Mouse (Mus musculus) liver, adult 2 months (tissue): ENCODE measurements around the gene Dnajc21. TPM values are rescaled to one million over a fixed set of nuclear protein-coding genes. Genes with fewer than 3 reads are reported as not detected.
A peak's percentile ranks its signal among the peaks of the same experiment; 100 is the strongest.

Source experiments
- DNase-seq: peaks from one replicate; pipeline ENCODE4 v3.0.0-alpha.2; 2011; ENCODE audit warnings: low read depth, low spot score; ENCODE audit errors: extremely low read depth
- H3K27ac ChIP-seq: fragments of 200-500 bp; replicated peaks from 2 replicates; pipeline ENCODE4 v1.5.1; 2012; ENCODE audit warnings: low read depth, mild to moderate bottlenecking, control low read depth, inconsistent platforms, low read length; ENCODE audit not compliant: insufficient read depth
- H3K27me3 ChIP-seq: fragments of 200-500 bp; 2 replicates; pipeline ENCODE4 v1.6.1; 2012; ENCODE audit warnings: mild to moderate bottlenecking, moderate library complexity, low read length, inconsistent platforms; ENCODE audit not compliant: control insufficient read depth, insufficient read depth
- H3K36me3 ChIP-seq: fragments of 200-500 bp; 2 replicates; pipeline ENCODE4 v1.6.1; 2012; ENCODE audit warnings: low read length, inconsistent platforms; ENCODE audit not compliant: control insufficient read depth, insufficient read depth
- H3K4me1 ChIP-seq: fragments of 200-500 bp; 2 replicates; pipeline ENCODE4 v1.6.1; 2011; ENCODE audit warnings: low read length; ENCODE audit not compliant: control insufficient read depth, insufficient read depth
- H3K4me3 ChIP-seq: fragments of 200-500 bp; 2 replicates; pipeline ENCODE4 v1.5.1; 2011; ENCODE audit warnings: low read depth, mild to moderate bottlenecking, control low read depth, low read length, moderate library complexity; ENCODE audit not compliant: insufficient read depth
- H3K79me2 ChIP-seq: fragments of 200-500 bp; 2 replicates; pipeline ENCODE4 v1.6.1; 2012; ENCODE audit warnings: inconsistent platforms, mild to moderate bottlenecking, low read length, moderate library complexity; ENCODE audit not compliant: control insufficient read depth, insufficient read depth
- H3K9ac ChIP-seq: fragments of 200-500 bp; 2 replicates; pipeline ENCODE4 v1.6.1; 2012; ENCODE audit warnings: low read depth, mild to moderate bottlenecking, control low read depth, inconsistent platforms, low read length
- CTCF ChIP-seq: fragments of 200-500 bp; IDR thresholded peaks from 2 replicates; pipeline ENCODE4 v1.5.1; 2011; ENCODE audit warnings: low read depth, low read length, control low read depth
- POLR2A ChIP-seq: fragments of 200-500 bp; IDR thresholded peaks from 2 replicates; pipeline ENCODE4 v1.6.1; 2011; ENCODE audit warnings: low read length, control low read depth; ENCODE audit not compliant: insufficient read depth; ENCODE audit errors: extremely low read depth
- WGBS: fragments of 180-500 bp; shearing (Covaris S2); methylation state at CpG from one replicate; pipeline ENCODE4 v1.1.7; 2018; 5-methylcytosine and 5-hydroxymethylcytosine counted together
- polyA plus RNA-seq: library from polyadenylated mRNA; depleted of rRNA; stranded (reverse); fragments of >200 nt; gene quantifications from 2 replicates; pipeline ENCODE4 v1.2.3, GENCODE M21; 2012
- total RNA-seq: library from RNA; depleted of rRNA; stranded (reverse); fragments of >200 nt; gene quantifications from 2 replicates; pipeline ENCODE4 v1.2.3, GENCODE M21; 2014

The Dnajc21 gene
- total and polyA plus RNA-seq, 2 experiments: 0.76 to 7.6 TPM

DNA sequence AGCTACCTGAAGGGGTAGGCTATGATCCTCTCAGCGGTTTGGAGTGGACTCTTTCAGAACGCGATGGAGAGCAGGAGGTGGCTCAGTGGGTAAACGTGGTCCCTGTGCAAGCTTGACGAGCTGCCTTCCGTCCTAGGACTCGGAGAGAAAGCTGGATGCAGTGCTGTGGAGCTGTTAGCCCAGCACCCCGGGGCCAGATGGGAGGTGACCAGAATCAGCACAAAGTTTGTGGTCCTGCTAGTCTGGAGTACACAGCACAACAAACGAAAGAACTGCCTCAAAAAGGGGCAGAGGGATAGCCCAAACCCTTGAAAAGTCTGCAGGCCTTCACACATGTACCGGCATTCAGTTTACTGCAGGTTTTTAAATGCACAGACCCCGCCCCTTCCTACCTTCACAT, 25.6 kb upstream of the Dnajc21 start:
- Histone ChIP-seq H3K36me3 (peaks cover 15% of the 10 kb centered on the region), H3K4me3 (no peak overlapping the region), H3K27me3 (no peaks in the 10 kb centered on the region), H3K27ac (no peak overlapping the region), H3K9ac (no peak overlapping the region), H3K79me2 (no peaks in the 10 kb centered on the region), H3K4me1 (no peaks in the 10 kb centered on the region)
- DNase-seq: no peak
- WGBS: 91% methylated on average over 11 of the region's 11 CpGs
- TF ChIP-seq CTCF (no peak), POLR2A (no peak)

- Histone ChIP-seq H3K27ac (no peak overlapping the region), H3K79me2 (no peaks in the 10 kb centered on the region), H3K4me1 (peaks cover 4% of the 10 kb centered on the region; the same call in 1 of the 2 replicates), H3K4me3 (no peak overlapping the region), H3K9ac (no peak overlapping the region), H3K27me3 (no peaks in the 10 kb centered on the region), H3K36me3 (peaks cover 23% of the 10 kb centered on the region)
- no peak for TF ChIP-seq CTCF
- TF ChIP-seq POLR2A: no peak
- 98% methylated on average over 5 of the region's 5 CpGs for WGBS
- DNase-seq: no peak
Observed at GRCm38 (mm10) chr15:10490101-10490500, 19.8 kb upstream of the Dnajc21 start.

GRCm38 (mm10) chr15:10487246-10487645, 16.9 kb upstream of the Dnajc21 start:
- H3K79me2 ChIP-seq: no peaks in the 10 kb centered on the region
- H3K4me1 ChIP-seq: peaks cover 4% of the 10 kb centered on the region; the same call in 1 of the 2 replicates
- peak; percentile 82 for DNase-seq
- no peak overlapping the region; the same call in 1 of the 2 replicates for H3K27ac ChIP-seq
- WGBS: 31% methylated on average over 2 of the region's 2 CpGs
- no peak overlapping the region for H3K4me3 ChIP-seq
- H3K27me3 ChIP-seq: no peaks in the 10 kb centered on the region
- no peak overlapping the region; the same call in 1 of the 2 replicates for H3K9ac ChIP-seq
- H3K36me3 ChIP-seq: peaks cover 23% of the 10 kb centered on the region
- TF ChIP-seq CTCF (no peak), POLR2A (no peak)

- TF ChIP-seq POLR2A (no peak), CTCF (no peak)
- Histone ChIP-seq H3K27ac (no peak overlapping the region; the same call in 1 of the 2 replicates), H3K4me3 (peak overlapping the region; percentile 76), H3K27me3 (no peaks in the 10 kb centered on the region), H3K4me1 (peaks cover 4% of the 10 kb centered on the region; the same call in 1 of the 2 replicates), H3K36me3 (peaks cover 18% of the 10 kb centered on the region), H3K9ac (peak overlapping the region; percentile 78), H3K79me2 (no peaks in the 10 kb centered on the region)
- under 1% methylated on average over 18 of the region's 18 CpGs for WGBS
- DNase-seq: no peak
Observed at GRCm38 (mm10) chr15:10486365-10486839, 16.1 kb upstream of the Dnajc21 start.

- under 1% methylated on average over 58 of the region's 58 CpGs for WGBS
- peaks cover 19% of the 10 kb centered on the region for H3K36me3 ChIP-seq
- peak; percentile 93 for DNase-seq
- peaks cover 4% of the 10 kb centered on the region; the same call in 1 of the 2 replicates for H3K4me1 ChIP-seq
- H3K79me2 ChIP-seq: no peaks in the 10 kb centered on the region
- H3K27ac ChIP-seq: peak within 1 kb of the TSS; percentile 43; the same call in 1 of the 2 replicates
- no peaks in the 10 kb centered on the region for H3K27me3 ChIP-seq
- TF ChIP-seq CTCF (no peak), POLR2A (peak; percentile 52; the same call in 1 of the 2 replicates)
- H3K4me3 ChIP-seq: peak within 1 kb of the TSS; percentile 76
- H3K9ac ChIP-seq: peak within 1 kb of the TSS; percentile 84
Observed at GRCm38 (mm10) chr15:10485484-10486364, 15.4 kb upstream of the Dnajc21 start, which contains the start of the genes Brix1 and Rad1. Gene Brix1, minus strand, starts transcription at chr15:10485947. Gene Rad1, plus strand, starts transcription at chr15:10486018.
